Mouse (Mus musculus) urinary bladder, postnatal 14 days (tissue): ENCODE results near the gene Letmd1.
A peak's percentile ranks its signal among the peaks of the same experiment; 100 is the strongest.
"Not testable (repeated sequence)": the region's sequence is repeated elsewhere in the genome, so short reads cannot be mapped to it uniquely, and the experiment has no call there.

Experiments used
- DNase-seq: peaks from one replicate; pipeline ENCODE4 v3.0.0; 2021; ENCODE audit warnings: low spot score

The Letmd1 gene

GRCm38 (mm10) chr15:100452486-100452885, 16.3 kb upstream of the Letmd1 start:
- no peak for DNase-seq

GRCm38 (mm10) chr15:100456356-100456991, 12.3 kb upstream of the Letmd1 start:
- DNase-seq: no peak

- peak; percentile 72 for DNase-seq
Measured at GRCm38 (mm10) chr15:100457340-100457739, 11.5 kb upstream of the Letmd1 start.

DNA sequence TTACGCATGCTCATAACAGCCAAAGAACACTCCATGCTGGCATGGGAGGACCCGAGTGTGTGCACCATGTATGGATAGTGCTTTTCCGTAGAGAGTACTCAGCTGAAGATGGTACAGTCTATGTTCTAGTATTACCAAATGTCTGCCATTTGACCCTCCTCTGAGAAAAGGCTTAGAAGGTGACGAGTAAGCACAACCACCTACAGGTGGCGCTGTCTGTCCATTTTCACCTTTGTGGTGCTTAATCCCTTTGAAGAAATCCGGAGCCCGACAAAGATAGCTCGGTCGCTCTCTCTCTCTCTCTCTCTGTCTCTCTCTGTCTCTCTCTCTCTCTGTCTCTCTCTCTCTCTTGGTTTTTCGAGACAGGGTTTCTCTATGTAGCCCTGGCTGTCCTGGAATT, 10.8 kb upstream of the Letmd1 start:
- peak; percentile 70 for DNase-seq

DNA sequence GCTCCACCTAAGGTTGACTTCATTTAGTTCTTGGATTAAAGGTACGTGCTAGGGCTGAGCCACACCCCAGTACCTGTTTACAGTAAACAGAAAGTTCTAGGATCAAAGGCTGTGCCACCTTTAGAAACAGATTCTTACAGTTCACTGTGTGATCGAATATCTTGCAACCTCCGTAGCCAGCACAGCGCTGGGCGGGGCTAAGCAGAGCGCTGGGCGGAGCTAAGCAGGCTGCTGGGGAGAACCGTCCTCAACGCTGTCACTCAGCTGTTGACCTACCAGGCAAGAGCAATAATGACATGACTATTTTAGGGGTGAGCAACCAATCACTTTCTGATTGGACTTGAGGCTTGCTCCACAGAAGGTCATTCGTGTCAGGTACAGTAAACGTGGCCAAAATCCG, 7.9 kb upstream of the Letmd1 start:
- DNase-seq: peak; percentile 33

GRCm38 (mm10) chr15:100461646-100462045, 7.2 kb upstream of the Letmd1 start:
- DNase-seq: no peak

- no peak for DNase-seq
Measured at GRCm38 (mm10) chr15:100462086-100462485, 6.7 kb upstream of the Letmd1 start.

DNA sequence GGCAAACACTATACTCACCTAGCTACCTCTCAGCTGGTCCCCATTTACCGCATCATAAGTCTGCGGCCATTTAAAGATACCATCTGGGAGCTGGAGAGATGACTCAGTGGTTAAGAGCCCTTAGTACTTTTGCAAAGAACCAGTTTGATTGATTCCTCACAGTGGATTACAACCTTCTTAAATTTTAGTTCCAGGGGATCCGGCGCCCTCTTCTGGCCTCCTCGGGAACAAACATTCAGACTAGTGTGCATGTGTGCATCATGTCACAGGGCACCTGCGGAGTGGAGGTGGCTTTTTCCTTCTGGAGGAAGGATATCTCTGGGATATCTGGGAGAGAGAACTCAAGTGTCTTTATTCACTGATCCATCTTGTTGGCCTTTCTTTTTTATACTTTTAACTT, 5.1 kb upstream of the Letmd1 start:
- peak; percentile 71 for DNase-seq

- DNase-seq: no peak
Measured at GRCm38 (mm10) chr15:100465432-100465831, 3.4 kb upstream of the Letmd1 start.

- no peak for DNase-seq
Measured at GRCm38 (mm10) chr15:100467738-100468137, 1.1 kb upstream of the Letmd1 start.

DNA sequence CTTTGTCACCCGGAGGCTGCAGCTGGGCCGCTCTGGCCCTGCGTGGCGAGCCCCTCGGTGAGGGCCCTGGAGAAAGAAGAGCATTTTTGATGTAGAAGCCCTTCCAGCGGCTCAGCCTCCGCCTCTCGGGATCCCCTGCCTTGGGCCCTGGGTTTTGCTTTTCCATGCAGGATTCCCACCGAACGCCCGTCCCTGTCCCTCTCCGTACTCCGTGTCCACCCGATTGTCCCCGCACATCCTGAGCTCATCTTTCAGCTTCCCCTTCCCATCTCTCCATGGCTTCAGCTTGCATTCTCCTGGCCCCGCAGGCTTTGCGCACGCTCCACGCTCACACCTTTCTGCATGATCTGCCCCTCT, 344 bp downstream of the Letmd1 start:
- no peak for DNase-seq

DNA sequence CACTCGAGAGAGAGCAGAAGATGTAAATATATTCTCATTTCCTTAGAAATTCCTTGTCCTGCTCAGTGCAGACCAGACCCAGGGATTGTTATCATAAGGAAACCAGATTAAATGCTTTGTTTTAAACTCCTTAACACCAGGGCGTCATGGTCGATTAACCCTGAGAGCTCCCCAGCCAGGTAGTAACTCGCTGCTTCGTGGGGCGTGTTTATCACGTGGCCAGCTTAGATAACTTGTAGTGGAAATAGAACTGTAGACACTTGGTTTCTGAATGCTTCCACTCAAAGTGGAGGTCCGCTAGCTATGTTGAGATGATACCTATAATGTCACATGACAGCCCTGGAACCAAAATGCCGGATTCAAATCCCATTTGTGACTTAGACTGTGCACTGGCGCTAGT, 1.2 kb downstream of the Letmd1 start:
- no peak for DNase-seq

GRCm38 (mm10) chr15:100473926-100474503, 5.2 kb downstream of the Letmd1 start:
- no peak for DNase-seq

GRCm38 (mm10) chr15:100478351-100478750, 9.5 kb downstream of the Letmd1 start:
- DNase-seq: no peak

DNA sequence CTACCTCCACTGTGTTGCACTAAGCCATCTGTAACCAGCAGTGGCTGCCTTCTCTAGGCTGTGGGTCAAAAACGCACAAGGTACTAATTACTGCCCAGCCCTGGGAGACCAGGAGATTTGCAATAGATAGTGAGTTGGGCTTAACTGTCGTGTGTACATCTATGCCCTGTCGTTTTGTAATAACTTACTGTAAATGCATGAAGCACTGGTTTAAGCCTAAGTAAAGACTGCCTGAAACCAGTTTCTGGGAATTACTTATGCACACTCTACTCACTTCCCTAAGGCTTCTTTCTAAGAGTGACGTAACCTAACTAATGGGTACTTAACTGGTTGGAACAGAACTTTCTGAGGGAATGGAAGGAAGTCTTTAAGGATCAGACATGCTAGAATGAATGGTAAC, 10.1 kb downstream of the Letmd1 start:
- DNase-seq: no peak

DNA sequence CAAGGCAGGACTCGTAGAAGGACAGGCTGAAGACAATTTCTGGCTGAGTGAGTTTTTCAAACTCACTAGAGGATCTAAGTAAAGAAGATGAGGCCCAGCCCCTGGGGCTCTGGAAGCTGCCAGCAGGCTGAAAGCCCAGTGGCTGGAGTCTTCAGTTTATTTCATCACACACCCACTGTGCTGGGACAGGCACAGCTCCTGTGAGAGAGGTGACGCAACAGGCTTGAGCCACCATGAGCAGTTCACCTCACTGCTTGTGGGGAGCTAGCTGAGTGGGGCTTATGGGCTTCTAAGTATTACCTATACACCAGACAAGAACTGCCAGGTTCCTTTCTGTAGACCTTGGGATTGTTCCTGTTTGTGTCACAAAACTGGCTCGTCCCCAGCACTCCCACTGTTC, 16.8 kb downstream of the Letmd1 start:
- peak; percentile 38 for DNase-seq

DNA sequence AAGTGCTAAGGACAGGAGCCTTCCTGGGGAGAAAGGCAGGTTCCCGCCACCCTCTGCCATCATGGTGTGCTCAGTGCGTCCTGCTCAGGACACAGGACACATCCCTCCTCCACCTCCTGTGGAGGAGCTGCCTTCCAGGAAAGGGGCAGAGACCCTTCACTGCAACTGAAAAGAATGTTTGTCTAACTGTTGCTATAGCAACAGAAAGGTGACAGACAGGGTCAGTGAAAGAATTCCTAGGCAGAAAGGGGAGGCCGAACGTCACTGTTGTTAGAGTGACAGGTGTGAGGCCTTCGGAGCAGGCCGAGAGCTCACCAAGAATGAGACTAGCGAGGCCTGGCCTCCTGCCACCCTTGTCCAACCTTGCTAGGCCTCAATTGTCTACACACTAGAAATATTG, 17.6 kb downstream of the Letmd1 start:
- DNase-seq: no peak

- DNase-seq: no peak
Measured at GRCm38 (mm10) chr15:100487050-100487449, 18.2 kb downstream of the Letmd1 start.

DNA sequence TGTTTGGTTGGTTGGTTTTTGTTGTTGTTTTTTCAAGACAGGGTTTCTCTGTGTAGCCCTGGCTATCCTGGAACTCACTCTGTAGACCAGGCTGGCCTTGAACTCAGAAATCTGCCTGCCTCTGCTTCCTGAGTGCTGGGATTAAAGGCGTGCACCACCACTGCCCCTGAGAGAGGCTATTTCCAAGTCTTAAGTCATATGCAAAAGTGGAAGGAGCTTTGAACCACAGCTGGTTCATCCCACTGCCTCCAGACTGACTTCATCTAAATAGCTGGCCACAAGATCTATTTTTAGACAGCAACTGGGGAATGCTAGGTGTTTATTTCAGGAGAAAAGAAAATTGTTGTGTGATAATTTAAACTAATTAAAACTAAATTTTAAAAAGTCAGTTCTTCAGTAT, 19.5 kb downstream of the Letmd1 start:
- DNase-seq: not testable (repeated sequence)

GRCm38 (mm10) chr15:100489263-100489662, 20.4 kb downstream of the Letmd1 start:
- no peak for DNase-seq

GRCm38 (mm10) chr15:100491966-100492365, 23.1 kb downstream of the Letmd1 start:
- DNase-seq: no peak

DNA sequence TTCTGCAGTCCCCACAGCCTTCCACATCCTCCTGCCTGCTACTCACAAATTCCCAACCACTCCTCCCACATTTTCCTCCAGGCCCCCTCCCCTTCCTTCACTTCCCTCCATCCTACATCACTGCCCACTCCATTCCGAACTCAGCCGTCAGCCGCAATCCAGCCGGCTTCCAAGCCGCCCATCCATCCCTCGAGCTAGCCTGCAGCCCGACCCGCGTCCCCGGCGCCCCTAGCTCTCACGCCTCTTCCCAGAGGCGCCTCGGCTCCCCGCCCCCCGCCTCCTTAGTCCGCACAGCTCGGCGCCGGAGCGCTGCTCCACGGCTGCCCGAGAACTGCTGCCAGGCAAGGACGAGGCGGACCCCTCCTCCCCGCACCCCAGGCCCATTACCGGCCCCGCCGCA, 25.8 kb downstream of the Letmd1 start:
- no peak for DNase-seq

GRCm38 (mm10) chr15:100495102-100495501, 26.3 kb downstream of the Letmd1 start, which contains the start of gene Csrnp2:
Csrnp2 (minus strand) TSS chr15:100495488.
- peak; percentile 91 for DNase-seq

GRCm38 (mm10) chr15:100499506-100499905, 30.7 kb downstream of the Letmd1 start:
- not testable (repeated sequence) for DNase-seq
